Mouse (Mus musculus) liver, adult 2 months (tissue): ENCODE results near the gene Spem1. TPM values are rescaled to one million over a fixed set of nuclear protein-coding genes. Genes with fewer than 3 reads are reported as not detected.
"Not testable (repeated sequence)": the region's sequence is repeated elsewhere in the genome, so short reads cannot be mapped to it uniquely, and the experiment has no call there.

ENCODE experiments used
- DNase-seq: peaks from one replicate; pipeline ENCODE4 v3.0.0-alpha.2; 2011; ENCODE audit warnings: low read depth, low spot score; ENCODE audit errors: extremely low read depth
- H3K27ac ChIP-seq: fragments of 200-500 bp; replicated peaks from 2 replicates; pipeline ENCODE4 v1.5.1; 2012; ENCODE audit warnings: low read depth, mild to moderate bottlenecking, control low read depth, inconsistent platforms, low read length; ENCODE audit not compliant: insufficient read depth
- H3K27me3 ChIP-seq: fragments of 200-500 bp; 2 replicates; pipeline ENCODE4 v1.6.1; 2012; ENCODE audit warnings: mild to moderate bottlenecking, moderate library complexity, low read length, inconsistent platforms; ENCODE audit not compliant: control insufficient read depth, insufficient read depth
- H3K36me3 ChIP-seq: fragments of 200-500 bp; 2 replicates; pipeline ENCODE4 v1.6.1; 2012; ENCODE audit warnings: low read length, inconsistent platforms; ENCODE audit not compliant: control insufficient read depth, insufficient read depth
- H3K4me1 ChIP-seq: fragments of 200-500 bp; 2 replicates; pipeline ENCODE4 v1.6.1; 2011; ENCODE audit warnings: low read length; ENCODE audit not compliant: control insufficient read depth, insufficient read depth
- H3K4me3 ChIP-seq: fragments of 200-500 bp; 2 replicates; pipeline ENCODE4 v1.5.1; 2011; ENCODE audit warnings: low read depth, mild to moderate bottlenecking, control low read depth, low read length, moderate library complexity; ENCODE audit not compliant: insufficient read depth
- H3K79me2 ChIP-seq: fragments of 200-500 bp; 2 replicates; pipeline ENCODE4 v1.6.1; 2012; ENCODE audit warnings: inconsistent platforms, mild to moderate bottlenecking, low read length, moderate library complexity; ENCODE audit not compliant: control insufficient read depth, insufficient read depth
- H3K9ac ChIP-seq: fragments of 200-500 bp; 2 replicates; pipeline ENCODE4 v1.6.1; 2012; ENCODE audit warnings: low read depth, mild to moderate bottlenecking, control low read depth, inconsistent platforms, low read length
- CTCF ChIP-seq: fragments of 200-500 bp; IDR thresholded peaks from 2 replicates; pipeline ENCODE4 v1.5.1; 2011; ENCODE audit warnings: low read depth, low read length, control low read depth
- POLR2A ChIP-seq: fragments of 200-500 bp; IDR thresholded peaks from 2 replicates; pipeline ENCODE4 v1.6.1; 2011; ENCODE audit warnings: low read length, control low read depth; ENCODE audit not compliant: insufficient read depth; ENCODE audit errors: extremely low read depth
- WGBS: fragments of 180-500 bp; shearing (Covaris S2); methylation state at CpG from one replicate; pipeline ENCODE4 v1.1.7; 2018; 5-methylcytosine and 5-hydroxymethylcytosine counted together
- polyA plus RNA-seq: library from polyadenylated mRNA; depleted of rRNA; stranded (reverse); fragments of >200 nt; gene quantifications from 2 replicates; pipeline ENCODE4 v1.2.3, GENCODE M21; 2012; rRNA removed
- total RNA-seq: library from RNA; depleted of rRNA; stranded (reverse); fragments of >200 nt; gene quantifications from 2 replicates; pipeline ENCODE4 v1.2.3, GENCODE M21; 2014; rRNA removed

The Spem1 gene
- not detected in 2 replicates for total RNA-seq
- polyA plus RNA-seq = 0.09 TPM in 1 of 2 replicates, not detected in the other

DNA sequence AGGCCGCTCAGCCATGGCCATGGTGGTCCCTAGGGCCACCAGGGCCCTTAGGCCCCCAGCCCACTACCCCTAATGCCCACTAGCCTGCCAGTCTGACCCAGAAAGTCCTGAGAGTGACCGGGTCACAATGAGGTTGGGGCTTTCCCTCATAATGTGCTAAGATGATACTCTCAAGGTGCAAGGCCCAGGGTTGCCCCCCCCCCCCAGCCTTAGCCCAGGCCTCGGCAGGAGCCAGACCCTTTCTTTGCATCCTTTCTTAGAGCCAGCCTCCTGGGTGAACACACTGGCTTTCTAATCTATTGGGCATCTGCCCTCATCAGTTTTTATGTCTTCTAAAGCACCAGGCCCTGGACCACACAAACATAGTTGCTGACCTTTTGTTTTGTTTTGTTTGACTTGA is at the start of gene Spem1:
Gene Spem1 (minus strand): TSS at position 101 of the 400 bp plus-strand sequence.
- 94% methylated on average over 3 of the region's 3 CpGs for WGBS
- TF ChIP-seq POLR2A (no peak), CTCF (no peak)
- H3K9ac ChIP-seq = no peak within 1 kb of the TSS
- no peaks in the 10 kb centered on the region for H3K36me3 ChIP-seq
- no peaks in the 10 kb centered on the region for H3K79me2 ChIP-seq
- H3K27me3 ChIP-seq = 0 out of 2 replicates have a peak, but pooled peaks cover 2% of the 10 kb centered on the region
- no peak within 1 kb of the TSS for H3K27ac ChIP-seq
- H3K4me1 ChIP-seq = no peaks in the 10 kb centered on the region
- H3K4me3 ChIP-seq = no peak within 1 kb of the TSS
- DNase-seq = no peak

DNA sequence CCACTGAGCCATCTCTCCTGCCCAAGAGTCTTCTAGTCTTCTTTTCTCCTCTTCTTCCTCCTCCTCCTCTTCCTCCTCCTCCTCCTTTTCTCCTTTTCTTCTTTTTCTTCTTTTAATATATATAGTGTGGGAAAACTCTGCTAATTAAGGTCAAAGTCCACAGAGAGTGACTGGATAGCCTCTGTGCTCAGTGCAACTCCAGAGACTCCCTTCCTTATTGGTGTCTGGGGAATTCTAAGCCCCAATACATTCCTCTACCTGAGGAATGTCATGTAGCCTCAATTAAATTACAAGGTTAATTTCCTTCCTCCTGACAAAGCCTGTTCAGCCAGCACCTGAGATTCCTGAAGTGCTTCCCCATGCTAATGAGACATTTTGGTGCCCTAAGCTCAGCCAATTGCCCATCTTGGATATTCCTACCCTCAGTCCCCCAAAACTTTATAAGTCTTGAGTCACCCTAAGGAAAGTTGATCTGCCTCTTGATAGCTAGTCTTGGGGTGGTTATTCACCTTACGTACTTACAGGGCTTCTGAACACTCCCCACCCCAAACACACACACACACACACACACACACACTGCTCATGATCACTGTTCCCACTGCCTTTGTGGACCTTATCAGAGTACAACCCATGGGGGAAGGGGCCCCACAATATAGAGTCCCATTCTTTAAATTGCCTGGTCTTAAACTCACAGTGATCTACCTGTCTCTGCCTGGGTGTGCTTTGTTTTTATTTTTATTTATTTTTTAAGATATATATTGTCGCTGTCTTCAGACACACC is 48.5 kb upstream of the Spem1 start:
- no peak for TF ChIP-seq CTCF
- TF ChIP-seq POLR2A = no peak
- DNase-seq = no peak
- H3K36me3 ChIP-seq = no peaks in the 10 kb centered on the region
- no peak overlapping the region for H3K9ac ChIP-seq
- 96% methylated on average over 2 of the region's 2 CpGs for WGBS
- H3K27me3 ChIP-seq = no peaks in the 10 kb centered on the region
- no peaks in the 10 kb centered on the region for H3K4me1 ChIP-seq
- no peak overlapping the region for H3K4me3 ChIP-seq
- H3K27ac ChIP-seq = no peak overlapping the region
- H3K79me2 ChIP-seq = no peaks in the 10 kb centered on the region

DNA sequence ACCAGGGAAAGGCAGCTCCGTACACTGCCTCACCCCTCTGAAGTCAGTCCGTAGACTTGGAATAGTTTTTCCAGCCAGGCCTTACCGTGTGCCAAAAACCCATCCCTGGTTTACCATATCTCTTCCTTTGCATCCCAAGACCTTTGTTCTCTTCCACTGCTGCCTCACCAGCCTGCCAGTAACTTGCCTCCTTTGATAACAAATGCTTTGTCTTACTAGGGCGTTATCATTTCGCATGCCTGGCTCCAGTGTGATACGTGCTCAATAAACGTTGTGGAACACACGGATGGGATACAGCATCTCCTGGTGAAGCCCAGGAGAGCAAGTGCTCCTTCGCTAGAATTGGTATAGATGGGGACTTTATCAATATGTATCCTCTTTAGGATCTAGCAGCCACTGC is 45.4 kb upstream of the Spem1 start:
- Histone ChIP-seq H3K27me3 (no peaks in the 10 kb centered on the region), H3K4me1 (no peaks in the 10 kb centered on the region), H3K36me3 (no peaks in the 10 kb centered on the region), H3K4me3 (no peak overlapping the region), H3K27ac (no peak overlapping the region), H3K9ac (no peak overlapping the region), H3K79me2 (no peaks in the 10 kb centered on the region)
- TF ChIP-seq POLR2A = no peak
- TF ChIP-seq CTCF = no peak
- 61% methylated on average over 9 of the region's 9 CpGs for WGBS
- no peak for DNase-seq

DNA sequence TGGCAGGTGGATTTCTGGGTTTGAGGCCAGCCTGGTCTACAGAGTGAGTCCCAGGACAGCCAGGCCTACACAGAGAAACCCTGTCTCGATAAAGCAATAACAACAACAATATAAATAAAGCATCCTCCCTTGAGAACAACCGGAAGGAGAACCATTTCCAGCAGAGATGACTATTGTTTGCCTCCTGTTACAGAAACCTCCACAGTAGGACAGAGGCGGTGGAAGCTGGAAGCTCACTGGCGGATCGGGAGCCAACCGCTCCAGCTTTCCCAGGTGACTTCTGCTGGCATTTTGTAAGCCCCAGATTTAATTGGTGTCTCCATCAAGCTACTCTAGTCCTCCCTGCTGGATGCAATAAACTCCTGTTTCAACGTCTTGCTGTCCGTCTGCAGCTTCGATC is 43.6 kb upstream of the Spem1 start:
- no peak for DNase-seq
- Histone ChIP-seq H3K4me3 (no peak overlapping the region), H3K79me2 (no peaks in the 10 kb centered on the region), H3K27ac (no peak overlapping the region), H3K9ac (no peak overlapping the region), H3K36me3 (no peaks in the 10 kb centered on the region), H3K27me3 (no peaks in the 10 kb centered on the region), H3K4me1 (no peaks in the 10 kb centered on the region)
- 83% methylated on average over 9 of the region's 9 CpGs for WGBS
- TF ChIP-seq POLR2A (no peak), CTCF (no peak)

DNA sequence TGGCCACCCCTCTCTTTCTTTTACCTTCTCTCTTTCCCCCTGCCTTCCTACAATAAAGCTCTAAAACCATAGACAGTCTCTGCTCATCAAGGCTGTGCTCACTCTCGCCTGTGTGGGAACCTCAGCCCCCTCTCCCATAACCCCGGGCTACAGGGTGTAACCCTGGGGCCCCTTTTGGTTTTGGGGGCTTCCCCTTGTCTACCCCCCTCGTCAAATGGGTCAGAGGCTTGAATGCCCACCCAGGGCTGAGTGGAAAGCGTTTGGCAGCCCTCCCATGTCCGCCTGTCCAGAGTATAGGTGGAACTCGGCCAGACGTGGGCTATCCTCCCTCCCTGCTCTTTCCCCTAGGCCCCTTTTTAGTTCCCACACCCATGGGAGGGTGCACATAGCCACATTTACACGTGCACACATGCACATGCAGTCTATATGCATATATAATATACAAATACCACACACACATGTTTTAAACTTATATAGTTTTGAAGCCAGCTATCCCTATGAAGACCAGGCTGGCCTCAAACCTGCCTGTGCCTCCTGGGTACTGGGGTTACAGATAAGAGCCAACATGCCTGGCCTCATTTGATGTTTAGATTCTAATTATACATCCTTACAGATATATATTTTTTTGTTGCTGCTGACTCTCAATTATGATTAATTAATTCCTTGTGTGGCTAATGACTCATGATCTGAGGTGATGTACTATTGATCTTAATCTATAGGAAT is 42.3 kb upstream of the Spem1 start:
- H3K9ac ChIP-seq = no peak overlapping the region
- TF ChIP-seq CTCF = no peak
- TF ChIP-seq POLR2A = no peak
- H3K36me3 ChIP-seq = no peaks in the 10 kb centered on the region
- DNase-seq = no peak
- WGBS = 62% methylated on average over 8 of the region's 8 CpGs
- H3K27me3 ChIP-seq = no peaks in the 10 kb centered on the region
- no peak overlapping the region for H3K4me3 ChIP-seq
- no peak overlapping the region for H3K27ac ChIP-seq
- H3K4me1 ChIP-seq = no peaks in the 10 kb centered on the region
- H3K79me2 ChIP-seq = no peaks in the 10 kb centered on the region

DNA sequence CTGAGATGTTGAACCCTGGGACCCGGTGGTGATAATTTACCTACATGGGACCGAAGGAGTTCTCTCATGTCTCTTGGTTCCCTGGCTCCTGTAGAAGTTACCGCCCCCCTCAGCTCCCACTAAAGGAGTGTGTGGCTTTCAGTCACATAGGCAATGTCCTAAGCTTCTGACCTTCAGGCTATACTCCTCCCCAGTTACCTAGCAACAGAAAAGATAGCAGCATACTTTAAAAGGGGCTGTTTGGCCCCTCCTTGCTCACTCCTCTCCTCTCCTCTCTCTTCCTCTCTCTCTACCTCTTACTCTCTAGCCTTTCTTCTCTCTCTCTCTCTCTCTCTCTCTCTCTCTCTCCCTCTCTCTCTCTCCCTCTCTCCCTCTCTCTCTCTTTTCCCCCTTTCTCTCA is 41.7 kb upstream of the Spem1 start:
- not testable (repeated sequence) for H3K9ac ChIP-seq, H3K4me3 ChIP-seq

More for the DNA sequence above, 41.7 kb upstream of the Spem1 start:
- H3K79me2 ChIP-seq, H3K27ac ChIP-seq, H3K36me3 ChIP-seq, H3K27me3 ChIP-seq, H3K4me1 ChIP-seq, DNase-seq: not testable (repeated sequence)
- WGBS = 76% methylated on average over 3 of the region's 3 CpGs
